Mouse (Mus musculus) limb, embryonic 11.5 days (tissue): ENCODE results near the gene Rerg. TPM values are rescaled to one million over a fixed set of nuclear protein-coding genes. Genes with fewer than 3 reads are reported as not detected.

Experiments
- ATAC-seq: fragments of 200-750 bp; cut with Nextera tagmentation; 2 replicates; pipeline ENCODE4 v1.8.0; 2017; ENCODE audit warnings: low read depth; ENCODE audit not compliant: insufficient number of reproducible peaks, low FRiP score, low TSS enrichment
- DNase-seq: peaks from one replicate; pipeline ENCODE4 v3.0.0-alpha.2; 2015; ENCODE audit warnings: low spot score
- H3K27ac ChIP-seq: fragments of 300-500 bp; sonication (generic); replicated peaks from 2 replicates; pipeline ENCODE4 v1.5.1; 2014; ENCODE audit warnings: low read depth, mild to moderate bottlenecking, low read length
- H3K27me3 ChIP-seq: fragments of 300-500 bp; sonication (generic); 2 replicates; pipeline ENCODE4 v1.6.1; 2014; ENCODE audit warnings: mild to moderate bottlenecking, low read length, mixed read lengths; ENCODE audit not compliant: control insufficient read depth, insufficient read depth
- H3K36me3 ChIP-seq: fragments of 300-500 bp; sonication (generic); 2 replicates; pipeline ENCODE4 v1.6.1; 2014; ENCODE audit warnings: mild to moderate bottlenecking, low read length, moderate library complexity, mixed read lengths; ENCODE audit not compliant: control insufficient read depth, insufficient read depth
- H3K4me1 ChIP-seq: fragments of 300-500 bp; sonication (generic); 2 replicates; pipeline ENCODE4 v1.6.1; 2014; ENCODE audit warnings: low read length, mixed read lengths; ENCODE audit not compliant: control insufficient read depth, insufficient read depth
- H3K4me2 ChIP-seq: fragments of 300-500 bp; sonication (generic); 2 replicates; pipeline ENCODE4 v1.6.1; 2014; ENCODE audit warnings: low read depth, mild to moderate bottlenecking, moderate library complexity; ENCODE audit not compliant: severe bottlenecking
- H3K4me3 ChIP-seq: fragments of 300-500 bp; sonication (generic); 2 replicates; pipeline ENCODE4 v1.5.1; 2014; ENCODE audit warnings: low read depth, low read length
- H3K9ac ChIP-seq: fragments of 300-500 bp; sonication (generic); 2 replicates; pipeline ENCODE4 v1.6.1; 2014; ENCODE audit warnings: mild to moderate bottlenecking, low read length
- H3K9me3 ChIP-seq: fragments of 300-500 bp; sonication (generic); 2 replicates; pipeline ENCODE4 v1.6.1; 2016; ENCODE audit warnings: low read length; ENCODE audit not compliant: control insufficient read depth
- WGBS: fragments of 180-500 bp; shearing (Covaris S2); extraction: QIAGEN DNeasy Blood & Tissue Kit; methylation state at CpG from one replicate; pipeline ENCODE4 v1.1.7; 2014; 5-methylcytosine and 5-hydroxymethylcytosine counted together
- polyA plus RNA-seq: library from polyadenylated mRNA; unstranded; fragments of >200 nt; fragmentation: Nextera tagmentation; extraction: Ambion mirVana; gene quantifications from 2 replicates; pipeline ENCODE4 v1.2.1, GENCODE M21; 2014

Rerg gene
- polyA plus RNA-seq, 1 experiment from 2014 or later = 1.3 TPM

- H3K9ac ChIP-seq = no peak overlapping the region
- H3K4me2 ChIP-seq = no peak overlapping the region
- no peak for DNase-seq
- no peaks in the 10 kb centered on the region for H3K9me3 ChIP-seq
- H3K4me1 ChIP-seq = no peaks in the 10 kb centered on the region
- H3K27ac ChIP-seq = no peak overlapping the region
- 47% methylated on average over 3 of the region's 3 CpGs for WGBS
- no peaks in the 10 kb centered on the region for H3K36me3 ChIP-seq
- H3K4me3 ChIP-seq = no peak overlapping the region
- ATAC-seq = no peak
- no peaks in the 10 kb centered on the region for H3K27me3 ChIP-seq
These were observed 8.7 kb upstream of the Rerg start for GRCm38 (mm10) chr6:137179026-137179425.

GRCm38 (mm10) chr6:137170646-137171045, 349 bp upstream of the Rerg start:
- H3K4me2 ChIP-seq = no peak overlapping the region
- 32% methylated on average over 7 of the region's 7 CpGs for WGBS
- no peak for ATAC-seq

GRCm38 (mm10) chr6:137169171-137169968, 927 bp downstream of the Rerg start:
- ATAC-seq = peak; percentile 91
- no peaks in the 10 kb centered on the region for H3K36me3 ChIP-seq
- under 1% methylated on average over 52 of the region's 53 CpGs for WGBS
- 0 out of 2 replicates have a peak, but pooled peaks cover 4% of the 10 kb centered on the region for H3K4me1 ChIP-seq
- H3K9me3 ChIP-seq = no peaks in the 10 kb centered on the region
- peak; percentile 97 for DNase-seq
- no peaks in the 10 kb centered on the region; the same call in 1 of the 2 replicates for H3K27me3 ChIP-seq
- peak overlapping the region; percentile 98 for H3K4me2 ChIP-seq
- peak overlapping the region; percentile 52 for H3K9ac ChIP-seq
- H3K4me3 ChIP-seq = peak overlapping the region; percentile 40
- H3K27ac ChIP-seq = no peak overlapping the region

More at GRCm38 (mm10) chr6:137170646-137171045, 349 bp upstream of the Rerg start:
- DNase-seq = no peak
- no peak overlapping the region for H3K9ac ChIP-seq
- no peak overlapping the region for H3K27ac ChIP-seq
- no peaks in the 10 kb centered on the region for H3K36me3 ChIP-seq
- H3K4me3 ChIP-seq = no peak overlapping the region
- H3K4me1 ChIP-seq = 0 out of 2 replicates have a peak, but pooled peaks cover 4% of the 10 kb centered on the region
- no peaks in the 10 kb centered on the region; the same call in 1 of the 2 replicates for H3K27me3 ChIP-seq
- H3K9me3 ChIP-seq = no peaks in the 10 kb centered on the region

GRCm38 (mm10) chr6:137166843-137167242, 3.5 kb downstream of the Rerg start:
- Histone ChIP-seq H3K9ac (no peak overlapping the region), H3K4me1 (0 out of 2 replicates have a peak, but pooled peaks cover 4% of the 10 kb centered on the region), H3K4me3 (no peak overlapping the region), H3K27ac (no peak overlapping the region), H3K36me3 (no peaks in the 10 kb centered on the region), H3K27me3 (no peaks in the 10 kb centered on the region; the same call in 1 of the 2 replicates), H3K4me2 (no peak overlapping the region), H3K9me3 (no peaks in the 10 kb centered on the region)
- 25% methylated on average over 4 of the region's 4 CpGs for WGBS
- no peak for DNase-seq
- no peak for ATAC-seq

GRCm38 (mm10) chr6:137163571-137163970, 6.7 kb downstream of the Rerg start:
- Histone ChIP-seq H3K4me2 (no peak overlapping the region), H3K4me1 (no peaks in the 10 kb centered on the region), H3K9ac (no peak overlapping the region), H3K9me3 (no peaks in the 10 kb centered on the region), H3K27ac (no peak overlapping the region), H3K27me3 (no peaks in the 10 kb centered on the region), H3K4me3 (no peak overlapping the region), H3K36me3 (no peaks in the 10 kb centered on the region)
- WGBS = 63% methylated on average over 10 of the region's 10 CpGs
- no peak for ATAC-seq
- DNase-seq = no peak

- Histone ChIP-seq H3K27ac (no peak overlapping the region), H3K4me1 (no peaks in the 10 kb centered on the region), H3K4me2 (no peak overlapping the region), H3K4me3 (no peak overlapping the region), H3K27me3 (no peaks in the 10 kb centered on the region), H3K9ac (no peak overlapping the region), H3K36me3 (no peaks in the 10 kb centered on the region), H3K9me3 (no peaks in the 10 kb centered on the region)
- ATAC-seq (no peak), DNase-seq (no peak)
- 77% methylated on average over 4 of the region's 4 CpGs for WGBS
These were observed 7.2 kb downstream of the Rerg start for GRCm38 (mm10) chr6:137163061-137163460.

- Histone ChIP-seq H3K27ac (no peak overlapping the region), H3K9ac (no peak overlapping the region), H3K4me2 (no peak overlapping the region), H3K9me3 (no peaks in the 10 kb centered on the region), H3K4me3 (no peak overlapping the region), H3K36me3 (no peaks in the 10 kb centered on the region), H3K4me1 (no peaks in the 10 kb centered on the region), H3K27me3 (no peaks in the 10 kb centered on the region)
- WGBS = 92% methylated on average over 7 of the region's 7 CpGs
- DNase-seq (no peak), ATAC-seq (no peak)
These were observed 7.8 kb downstream of the Rerg start for GRCm38 (mm10) chr6:137162481-137162880.

GRCm38 (mm10) chr6:137161491-137162088, 8.7 kb downstream of the Rerg start:
- ATAC-seq (no peak), DNase-seq (no peak)
- Histone ChIP-seq H3K27ac (no peak overlapping the region), H3K9me3 (no peaks in the 10 kb centered on the region), H3K4me1 (no peaks in the 10 kb centered on the region), H3K4me2 (no peak overlapping the region), H3K36me3 (no peaks in the 10 kb centered on the region), H3K4me3 (no peak overlapping the region), H3K9ac (no peak overlapping the region), H3K27me3 (no peaks in the 10 kb centered on the region)
- 87% methylated on average over 11 of the region's 11 CpGs for WGBS
